Mouse (Mus musculus) central nervous system, embryonic 11.5 days (tissue): ENCODE results near the gene Eif2ak4. TPM values are rescaled to one million over a fixed set of nuclear protein-coding genes. Genes with fewer than 3 reads are reported as not detected.

Experiments
- polyA plus RNA-seq: library from polyadenylated mRNA; depleted of rRNA; stranded (reverse); fragments of >200 nt; gene quantifications from 2 replicates; pipeline ENCODE4 v1.2.3, GENCODE M21; 2012; rRNA removed

Eif2ak4 gene
- 16.1 and 21.0 TPM in 2 replicates for polyA plus RNA-seq

DNA sequence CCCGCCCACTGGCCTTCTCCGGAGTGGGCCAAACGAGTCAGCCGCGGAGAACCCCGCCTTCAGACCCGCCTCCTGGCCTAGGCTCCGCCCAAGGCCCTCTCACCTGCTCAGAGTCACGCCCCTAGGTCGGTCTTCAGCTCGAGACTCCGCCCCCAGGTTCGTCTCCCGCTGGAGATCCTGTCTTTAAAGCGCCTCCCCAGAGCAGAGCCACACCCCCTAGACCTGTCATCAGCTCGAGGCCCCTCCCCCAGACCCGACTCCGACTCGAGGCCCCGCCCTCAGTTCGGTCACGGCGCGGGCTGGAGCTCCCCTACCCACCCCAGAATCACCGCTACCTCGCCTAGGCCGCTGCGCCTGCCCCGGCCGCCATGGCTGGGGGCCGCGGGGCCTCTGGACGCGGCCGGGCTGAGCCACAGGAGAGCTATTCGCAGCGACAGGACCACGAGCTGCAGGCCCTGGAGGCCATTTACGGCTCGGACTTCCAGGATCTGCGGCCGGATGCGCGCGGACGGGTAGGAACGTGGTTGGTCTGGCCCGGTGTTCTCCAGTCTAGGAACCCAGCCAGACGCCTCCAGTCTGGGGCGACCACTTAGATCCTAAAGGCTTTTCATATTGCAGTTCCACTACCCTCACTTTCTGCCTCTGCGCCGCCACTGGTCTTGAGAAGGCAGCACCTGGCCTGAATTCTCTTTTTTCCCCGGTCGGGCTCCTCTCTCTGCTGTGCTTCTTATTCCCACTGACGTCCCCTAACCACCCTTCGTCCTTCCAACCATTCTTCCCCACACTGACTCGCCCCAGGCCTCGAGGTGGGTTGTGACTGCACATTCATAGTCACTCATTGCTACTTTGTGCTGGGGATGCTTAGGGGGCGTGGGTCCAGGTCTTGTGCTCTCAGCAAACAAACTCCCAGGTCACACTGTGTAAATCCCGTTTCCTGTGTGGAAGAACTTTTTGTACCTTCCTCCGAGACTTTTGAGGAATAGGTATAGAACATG lies at the start of gene Eif2ak4:
Eif2ak4 (plus strand) TSS at position 278 of the 995 bp plus-strand sequence.

DNA sequence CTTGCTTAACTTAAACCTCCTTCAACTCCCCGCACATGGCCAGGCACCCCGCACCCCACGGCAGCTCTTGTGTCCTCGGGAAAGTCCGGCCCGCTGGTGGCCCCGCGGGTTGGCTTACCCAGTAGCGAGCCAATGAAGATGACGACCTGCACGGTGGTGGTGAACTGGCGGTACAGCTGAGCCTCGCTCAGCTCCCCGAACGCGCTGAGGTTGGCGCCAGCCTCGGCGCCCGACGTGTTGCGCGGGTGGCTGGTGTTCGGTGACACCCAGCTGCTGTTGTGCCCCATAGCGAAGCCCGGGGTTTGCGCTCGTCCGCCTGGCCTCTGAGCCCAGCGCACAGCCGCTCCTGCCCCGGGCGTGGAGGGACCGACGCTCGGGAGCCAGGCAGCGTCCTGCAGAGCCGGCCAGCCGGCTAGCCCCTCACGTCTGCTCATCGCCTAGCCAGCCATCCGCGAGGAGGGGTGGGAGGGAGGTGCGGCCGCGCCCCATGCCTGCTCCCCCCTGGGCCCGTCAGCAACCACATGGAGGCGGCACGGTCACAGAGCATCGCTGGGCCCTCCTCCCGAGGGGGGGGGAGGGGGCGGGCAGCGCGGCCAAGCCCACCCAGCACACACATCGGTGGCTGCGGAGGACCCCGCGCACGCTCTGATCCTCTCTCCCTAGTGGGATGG lies 15.4 kb upstream of the Eif2ak4 start, which contains the start of gene Gpr176:
Gpr176 (minus strand) TSS at position 519 of the 671 bp plus-strand sequence.

DNA sequence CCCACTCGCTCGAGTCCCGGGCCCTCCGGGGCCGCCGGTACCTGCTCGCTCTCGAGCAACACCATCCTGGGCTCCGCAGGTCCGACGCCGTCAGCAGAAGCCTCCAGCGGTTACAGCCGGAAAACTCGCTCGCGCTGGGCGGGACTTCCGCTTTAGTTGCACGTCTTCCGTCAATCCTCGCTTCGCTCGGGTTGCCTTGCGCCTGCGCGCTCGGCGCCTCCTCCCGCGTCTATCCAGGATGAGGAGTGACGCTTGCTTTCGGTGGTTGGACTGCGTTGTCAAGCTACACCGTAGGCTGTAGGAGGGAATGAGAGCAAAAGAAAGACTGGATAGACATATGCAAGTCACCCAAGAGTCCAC lies 91.1 kb downstream of the Eif2ak4 start, which contains the start of gene Srp14:
Srp14 (minus strand) TSS at position 162 of the 360 bp plus-strand sequence.

Other genes with a start within 250 kb of the Eif2ak4 start
- gene Fsip1, start 131.7 kb upstream of the Eif2ak4 start, polyA plus RNA-seq, result 1.8 and 2.5 TPM in 2 replicates
- gene Gpr176, start 15.2 kb upstream of the Eif2ak4 start, polyA plus RNA-seq, result 0.11 and 0.25 TPM in 2 replicates
- 199 and 288 TPM in 2 replicates for gene Srp14, start 91.1 kb downstream of the Eif2ak4 start, polyA plus RNA-seq
- 10.3 and 20.1 TPM in 2 replicates for gene Bmf, start 161.1 kb downstream of the Eif2ak4 start, polyA plus RNA-seq
- gene Bub1b, start 209.6 kb downstream of the Eif2ak4 start, polyA plus RNA-seq, result 83.1 and 95.2 TPM in 2 replicates